Mouse (Mus musculus) heart, postnatal 0 days (tissue): ENCODE results near the gene Gpr182. TPM values are rescaled to one million over a fixed set of nuclear protein-coding genes. Genes with fewer than 3 reads are reported as not detected.
"Not testable (repeated sequence)": the region's sequence is repeated elsewhere in the genome, so short reads cannot be mapped to it uniquely, and the experiment has no call there.

Source experiments
- ATAC-seq: fragments of 200-750 bp; cut with Nextera tagmentation; 2 replicates; pipeline ENCODE4 v1.8.0; 2017; ENCODE audit warnings: low read depth, moderate number of reproducible peaks, moderate library complexity; ENCODE audit not compliant: insufficient read depth
- DNase-seq: peaks from one replicate; pipeline ENCODE4 v3.0.0-alpha.2; 2016; ENCODE audit warnings: low spot score
- H3K27ac ChIP-seq: fragments of 300-500 bp; sonication (generic); 2 replicates; pipeline ENCODE4 v1.5.1; 2014; ENCODE audit warnings: low read depth, mild to moderate bottlenecking
- H3K27me3 ChIP-seq: fragments of 300-500 bp; sonication (generic); 2 replicates; pipeline ENCODE4 v1.6.1; 2014; ENCODE audit warnings: low read length, mixed read lengths; ENCODE audit not compliant: control insufficient read depth, insufficient read depth
- H3K36me3 ChIP-seq: fragments of 300-500 bp; sonication (generic); replicated peaks from 2 replicates; pipeline ENCODE4 v1.6.1; 2014; ENCODE audit warnings: low read length, mixed read lengths; ENCODE audit not compliant: control insufficient read depth, insufficient read depth
- H3K4me1 ChIP-seq: fragments of 300-500 bp; sonication (generic); 2 replicates; pipeline ENCODE4 v1.6.1; 2014; ENCODE audit warnings: antibody characterized with exemption; ENCODE audit not compliant: control insufficient read depth, insufficient read depth
- H3K4me2 ChIP-seq: fragments of 300-500 bp; sonication (generic); 2 replicates; pipeline ENCODE4 v1.6.1; 2014; ENCODE audit warnings: low read depth, mild to moderate bottlenecking, low read length, moderate library complexity
- H3K4me3 ChIP-seq: fragments of 300-500 bp; sonication (generic); 2 replicates; pipeline ENCODE4 v1.5.1; 2014; ENCODE audit warnings: low read depth, low read length
- H3K9ac ChIP-seq: fragments of 300-500 bp; sonication (generic); replicated peaks from 2 replicates; pipeline ENCODE4 v1.6.1; 2014; ENCODE audit warnings: low read depth, low read length, mixed read lengths
- H3K9me3 ChIP-seq: fragments of 300-500 bp; sonication (generic); replicated peaks from 2 replicates; pipeline ENCODE4 v1.6.1; 2016; ENCODE audit warnings: low read length; ENCODE audit not compliant: control insufficient read depth
- CTCF ChIP-seq: IDR thresholded peaks from 2 replicates; pipeline ENCODE4 v1.5.1; 2016; ENCODE audit warnings: antibody characterized with exemption, control low read depth, low read depth
- EP300 ChIP-seq: IDR thresholded peaks from 2 replicates; pipeline ENCODE4 v1.6.1; 2016; ENCODE audit warnings: antibody characterized with exemption, low read depth
- WGBS: fragments of 180-500 bp; shearing (Covaris S2); extraction: QIAGEN DNeasy Blood & Tissue Kit; methylation state at CpG from one replicate; pipeline ENCODE4 v1.1.7; 2014; 5-methylcytosine and 5-hydroxymethylcytosine counted together
- polyA plus RNA-seq: library from polyadenylated mRNA; unstranded; fragments of >200 nt; fragmentation: Nextera tagmentation; extraction: Ambion mirVana; gene quantifications from 2 replicates; pipeline ENCODE4 v1.2.1, GENCODE M21; 2015
- total RNA-seq: library from RNA; depleted of rRNA; stranded (reverse); fragments of >200 nt; gene quantifications from 2 replicates; pipeline ENCODE4 v1.2.3, GENCODE M21; 2014; ENCODE audit warnings: low replicate concordance; rRNA removed

Gene Gpr182
- total RNA-seq (13.6 and 20.6 TPM in 2 replicates), polyA plus RNA-seq (9.9 and 11.2 TPM in 2 replicates)

GRCm38 (mm10) chr10:127751548-127751947 lies at the start of gene Gpr182:
Gene Gpr182 (minus strand): TSS chr10:127751732.
- DNase-seq (peak; percentile 63), ATAC-seq (peak; percentile 62)
- 41% methylated on average over 8 of the region's 8 CpGs for WGBS
- Histone ChIP-seq H3K27ac (peak within 1 kb of the TSS; percentile 34; the same call in 1 of the 2 replicates), H3K4me3 (peak within 1 kb of the TSS; percentile 39), H3K36me3 (peaks cover 12% of the 10 kb centered on the region; the same call in 1 of the 2 replicates), H3K9ac (peak within 1 kb of the TSS; percentile 26; the same call in 1 of the 2 replicates), H3K4me2 (peak within 1 kb of the TSS; percentile 57), H3K4me1 (peaks cover 11% of the 10 kb centered on the region; the same call in 1 of the 2 replicates), H3K9me3 (no peaks in the 10 kb centered on the region), H3K27me3 (no peaks in the 10 kb centered on the region)
- no peak for TF ChIP-seq CTCF
- no peak for TF ChIP-seq EP300

GRCm38 (mm10) chr10:127800891-127801290 lies 49.4 kb upstream of the Gpr182 start, which contains the start of gene Rdh16:
Gene Rdh16 (plus strand): TSS chr10:127801152.
- no peak within 1 kb of the TSS for H3K27ac ChIP-seq
- H3K9me3 ChIP-seq: no peaks in the 10 kb centered on the region
- no peak for ATAC-seq
- no peak within 1 kb of the TSS for H3K9ac ChIP-seq
- H3K4me2 ChIP-seq: no peak within 1 kb of the TSS
- H3K4me3 ChIP-seq: no peak within 1 kb of the TSS
- H3K36me3 ChIP-seq: no peaks in the 10 kb centered on the region
- H3K4me1 ChIP-seq: no peaks in the 10 kb centered on the region
- no peaks in the 10 kb centered on the region for H3K27me3 ChIP-seq
- WGBS: 68% methylated on average over 6 of the region's 6 CpGs
- no peak for DNase-seq
- TF ChIP-seq CTCF (no peak), EP300 (no peak)

- H3K4me1 ChIP-seq: no peaks in the 10 kb centered on the region
- no peak for DNase-seq
- H3K27ac ChIP-seq: no peak overlapping the region
- no peak overlapping the region for H3K4me3 ChIP-seq
- 65% methylated on average over 1 of the region's 1 CpGs for WGBS
- H3K9ac ChIP-seq: no peak overlapping the region
- TF ChIP-seq EP300 (no peak), CTCF (no peak)
- H3K9me3 ChIP-seq: no peaks in the 10 kb centered on the region
- no peaks in the 10 kb centered on the region for H3K36me3 ChIP-seq
- ATAC-seq: no peak
- H3K4me2 ChIP-seq: no peak overlapping the region
- H3K27me3 ChIP-seq: no peaks in the 10 kb centered on the region
Measured at GRCm38 (mm10) chr10:127799295-127799694, 47.8 kb upstream of the Gpr182 start.

- H3K9me3 ChIP-seq, H3K36me3 ChIP-seq, ATAC-seq, H3K27me3 ChIP-seq, H3K27ac ChIP-seq, H3K4me1 ChIP-seq, H3K4me3 ChIP-seq, H3K9ac ChIP-seq, H3K4me2 ChIP-seq, DNase-seq: not testable (repeated sequence)
- 80% methylated on average over 1 of the region's 1 CpGs for WGBS
Measured at GRCm38 (mm10) chr10:127785411-127785810, 33.9 kb upstream of the Gpr182 start.

- H3K4me1 ChIP-seq, DNase-seq, H3K9ac ChIP-seq, H3K27me3 ChIP-seq, H3K4me2 ChIP-seq, H3K36me3 ChIP-seq, ATAC-seq, H3K27ac ChIP-seq, H3K4me3 ChIP-seq, H3K9me3 ChIP-seq: not testable (repeated sequence)
- WGBS: 88% methylated on average over 17 of the region's 17 CpGs
Measured at GRCm38 (mm10) chr10:127782321-127782720, 30.8 kb upstream of the Gpr182 start.

- DNase-seq: no peak
- H3K4me3 ChIP-seq: no peak within 1 kb of the TSS
- ATAC-seq: no peak
- WGBS: 71% methylated on average over 2 of the region's 2 CpGs
- no peaks in the 10 kb centered on the region for H3K9me3 ChIP-seq
- no peak within 1 kb of the TSS for H3K27ac ChIP-seq
- no peak within 1 kb of the TSS for H3K4me2 ChIP-seq
- no peak for TF ChIP-seq CTCF
- TF ChIP-seq EP300: no peak
- H3K36me3 ChIP-seq: no peaks in the 10 kb centered on the region
- H3K4me1 ChIP-seq: no peaks in the 10 kb centered on the region
- no peak within 1 kb of the TSS for H3K9ac ChIP-seq
- no peaks in the 10 kb centered on the region for H3K27me3 ChIP-seq
Measured at GRCm38 (mm10) chr10:127776011-127776410, 24.5 kb upstream of the Gpr182 start, which contains the start of gene Rdh9. Gene Rdh9 (plus strand): TSS chr10:127776386.
